In genomic region chr11:84664258-84664657, GRCm38 (mm10) we compare ENCODE assay signal across 26 mouse cellular contexts.
DNase-seq lines count a peak whose midpoint lies in the region; ATAC-seq lines count a peak whose summit lies in the region.
"Had no signal": no experiment of that assay in that cellular context is flagged by ENCODE, and none has a peak within 500 bp of the region (broad histone marks: within the 10 kb centered on the region; RNA-seq: fewer than 3 reads in every experiment).

No protein-coding gene starts in this region.

- H3K9me3 ChIP-seq in midbrain, embryonic 11.5 days (ENCODE audit: control insufficient read depth, low read length) = no peaks in the 10 kb centered on the region
- no peaks in the 10 kb centered on the region for H3K9me3 ChIP-seq in midbrain, embryonic 10.5 days (replicated peaks)
- H3K9me3 ChIP-seq in liver, embryonic 15.5 days (replicated peaks) = no peaks in the 10 kb centered on the region
- H3K9me3 ChIP-seq in heart, embryonic 12.5 days (replicated peaks) = no peaks in the 10 kb centered on the region
- H3K9me3 ChIP-seq: embryonic facial prominence, embryonic 12.5 days; embryonic facial prominence, embryonic 15.5 days; heart, embryonic 13.5 days had no signal

- 87% methylated on average over 3 of the region's 3 CpGs for WGBS in midbrain, embryonic 11.5 days
- 70% methylated on average over 3 of the region's 3 CpGs for WGBS in midbrain, embryonic 10.5 days
- WGBS in liver, embryonic 15.5 days (ENCODE audit: insufficient replicate concordance) = 33% methylated on average over 3 of the region's 3 CpGs
- 47% methylated on average over 3 of the region's 3 CpGs for WGBS in heart, embryonic 12.5 days

- intact Hi-C loops in left cerebral cortex, postnatal 25 days (cut with DNase I) = no loop called here

- no peak overlapping the region for H3K9ac ChIP-seq in midbrain, embryonic 11.5 days (ENCODE audit: low read length)
- H3K9ac ChIP-seq in liver, embryonic 15.5 days = no peak overlapping the region
- no peak overlapping the region for H3K9ac ChIP-seq in heart, embryonic 12.5 days
- H3K9ac ChIP-seq: embryonic facial prominence, embryonic 12.5 days; embryonic facial prominence, embryonic 15.5 days; forebrain, postnatal 0 days; heart, embryonic 13.5 days; hindbrain, embryonic 14.5 days had no signal

- H3K4me1 ChIP-seq in midbrain, embryonic 11.5 days (ENCODE audit: control insufficient read depth, insufficient read depth, low read length) = peaks cover 7% of the 10 kb centered on the region
- H3K4me1 ChIP-seq in midbrain, embryonic 10.5 days = peaks cover 22% of the 10 kb centered on the region
- H3K4me1 ChIP-seq in liver, embryonic 15.5 days (replicated peaks) = 0 out of 2 replicates have a peak, but pooled peaks cover 4% of the 10 kb centered on the region
- H3K4me1 ChIP-seq in heart, embryonic 12.5 days (replicated peaks) = no peaks in the 10 kb centered on the region
- H3K4me1 ChIP-seq: embryonic facial prominence, embryonic 15.5 days; heart, embryonic 13.5 days had no signal

- H3K27me3 ChIP-seq in midbrain, embryonic 11.5 days (ENCODE audit: control insufficient read depth, insufficient read depth, low read length) = 0 out of 2 replicates have a peak, but pooled peaks cover 2% of the 10 kb centered on the region
- H3K27me3 ChIP-seq in midbrain, embryonic 10.5 days (ENCODE audit: low read depth, poor library complexity, severe bottlenecking) = peaks cover 56% of the 10 kb centered on the region
- H3K27me3 ChIP-seq in liver, embryonic 15.5 days = 0 out of 2 replicates have a peak, but pooled peaks cover 12% of the 10 kb centered on the region
- no peaks in the 10 kb centered on the region for H3K27me3 ChIP-seq in heart, embryonic 12.5 days (replicated peaks)
- H3K27me3 ChIP-seq: embryonic facial prominence, embryonic 12.5 days; embryonic facial prominence, embryonic 15.5 days had no signal

- no peak overlapping the region for H3K4me2 ChIP-seq in midbrain, embryonic 11.5 days
- no peak overlapping the region for H3K4me2 ChIP-seq in liver, embryonic 15.5 days
- no peak overlapping the region for H3K4me2 ChIP-seq in heart, embryonic 12.5 days
- H3K4me2 ChIP-seq: embryonic facial prominence, embryonic 12.5 days; embryonic facial prominence, embryonic 15.5 days; heart, embryonic 13.5 days; hindbrain, embryonic 14.5 days had no signal

- no peak overlapping the region for H3K27ac ChIP-seq in midbrain, embryonic 11.5 days (ENCODE audit: low read depth, low read length)
- no peak overlapping the region for H3K27ac ChIP-seq in midbrain, embryonic 10.5 days (replicated peaks)
- H3K27ac ChIP-seq in liver, embryonic 15.5 days (replicated peaks) = no peak overlapping the region
- H3K27ac ChIP-seq in heart, embryonic 12.5 days (ENCODE audit: poor library complexity, severe bottlenecking) = no peak overlapping the region
- H3K27ac ChIP-seq: embryonic facial prominence, embryonic 12.5 days; embryonic facial prominence, embryonic 15.5 days; gastrocnemius, adult 2 months; heart, embryonic 13.5 days; hindbrain, embryonic 14.5 days; hindbrain, postnatal 0 days had no signal

- peak; percentile 73 for DNase-seq in midbrain, embryonic 11.5 days (ENCODE audit: low spot score, missing footprints)
- DNase-seq in midbrain, embryonic 10.5 days (ENCODE audit: low spot score) = no peak
- DNase-seq in c-Kit-positive CD71-positive TER-119-negative erythroid progenitor cells, embryonic 14.5 days (ENCODE audit: low read depth) = peak; percentile 11
- DNase-seq in left cerebral cortex, postnatal 25 days (ENCODE audit: low spot score in 2 of 2) = no peak
- DNase-seq: adrenal gland, adult 2 months; adrenal gland, postnatal 14 days; cerebellum, adult 18-20 months; cerebellum, adult 9-10 months; cerebellum, postnatal 14 days; forebrain, postnatal 0 days; gastrocnemius, adult 2 months; gastrocnemius, postnatal 14 days; heart, adult 18-20 months; heart, postnatal 14 days; heart, postnatal 4 days had no signal

- H3K36me3 ChIP-seq in midbrain, embryonic 11.5 days (ENCODE audit: control insufficient read depth, insufficient read depth, low read length) = no peaks in the 10 kb centered on the region
- H3K36me3 ChIP-seq in midbrain, embryonic 10.5 days = no peaks in the 10 kb centered on the region
- H3K36me3 ChIP-seq in liver, embryonic 15.5 days (replicated peaks) = no peaks in the 10 kb centered on the region
- H3K36me3 ChIP-seq in heart, embryonic 12.5 days = no peaks in the 10 kb centered on the region
- H3K36me3 ChIP-seq: embryonic facial prominence, embryonic 12.5 days; embryonic facial prominence, embryonic 15.5 days; heart, embryonic 13.5 days had no signal

- no peak overlapping the region for H3K4me3 ChIP-seq in midbrain, embryonic 11.5 days (ENCODE audit: low read depth, low read length)
- no peak overlapping the region for H3K4me3 ChIP-seq in midbrain, embryonic 10.5 days
- no peak overlapping the region for H3K4me3 ChIP-seq in liver, embryonic 15.5 days (replicated peaks)
- no peak overlapping the region for H3K4me3 ChIP-seq in heart, embryonic 12.5 days
- H3K4me3 ChIP-seq: embryonic facial prominence, embryonic 12.5 days; embryonic facial prominence, embryonic 15.5 days; gastrocnemius, adult 2 months; heart, embryonic 13.5 days had no signal

- ATAC-seq in midbrain, embryonic 11.5 days (ENCODE audit: low FRiP score) = no peak
- ATAC-seq in liver, embryonic 15.5 days (ENCODE audit: insufficient read depth) = peak; percentile 22; the same call in 1 of the 2 replicates
- ATAC-seq in heart, embryonic 12.5 days (ENCODE audit: insufficient number of reproducible peaks, low FRiP score) = no peak
- ATAC-seq: CD4-positive, CD25-positive, alpha-beta regulatory T cell, adult 4 months; forebrain, embryonic 14.5 days; forebrain, postnatal 0 days; hindbrain, postnatal 0 days; inflammation-experienced regulatory T-cells, adult 6 months; Patski had no signal

Comparison
In these comparisons a context has a peak if more than half of its experiments do, and no peak if none do; other contexts are left out.
1. DNase-seq: peak in midbrain, embryonic 11.5 days (single experiment) and c-Kit-positive CD71-positive TER-119-negative erythroid progenitor cells, embryonic 14.5 days (single experiment); none in midbrain, embryonic 10.5 days (single experiment) and left cerebral cortex, postnatal 25 days (0 of 2).